Mouse (Mus musculus) brain, embryonic 14.5 days (tissue): Measurements from ENCODE around the gene Tiam2. TPM values are rescaled to one million over a fixed set of nuclear protein-coding genes. Genes with fewer than 3 reads are reported as not detected.
"Not testable (repeated sequence)": the region's sequence is repeated elsewhere in the genome, so short reads cannot be mapped to it uniquely, and the experiment has no call there.

Experiments used
- DNase-seq: peaks from one replicate; pipeline ENCODE4 v3.0.0-alpha.2; 2011; ENCODE audit warnings: low read depth
- CTCF ChIP-seq: fragments of 200-500 bp; IDR thresholded peaks from 2 replicates; pipeline ENCODE4 v1.5.1; 2012; ENCODE audit warnings: inconsistent platforms, mild to moderate bottlenecking, moderate library complexity, borderline replicate concordance; ENCODE audit not compliant: insufficient read depth, insufficient read length; ENCODE audit errors: extremely low read depth
- POLR2A ChIP-seq: fragments of 200-500 bp; IDR thresholded peaks from 2 replicates; pipeline ENCODE4 v1.6.1; 2012; ENCODE audit warnings: mild to moderate bottlenecking, inconsistent platforms, borderline replicate concordance; ENCODE audit not compliant: poor library complexity, insufficient read depth, insufficient read length, severe bottlenecking; ENCODE audit errors: extremely low read depth
- polyA plus RNA-seq: library from polyadenylated mRNA; depleted of rRNA; stranded (reverse); fragments of >200 nt; gene quantifications from 2 replicates; pipeline ENCODE4 v1.2.3, GENCODE M21; 2012

Gene Tiam2
- polyA plus RNA-seq, 1 experiment, result 17.5 TPM

- TF ChIP-seq POLR2A, result no peak
- no peak for TF ChIP-seq CTCF
- DNase-seq, result peak; percentile 62
Observed at GRCm38 (mm10) chr17:3347800-3348199, 21.4 kb downstream of the Tiam2 start.

DNA sequence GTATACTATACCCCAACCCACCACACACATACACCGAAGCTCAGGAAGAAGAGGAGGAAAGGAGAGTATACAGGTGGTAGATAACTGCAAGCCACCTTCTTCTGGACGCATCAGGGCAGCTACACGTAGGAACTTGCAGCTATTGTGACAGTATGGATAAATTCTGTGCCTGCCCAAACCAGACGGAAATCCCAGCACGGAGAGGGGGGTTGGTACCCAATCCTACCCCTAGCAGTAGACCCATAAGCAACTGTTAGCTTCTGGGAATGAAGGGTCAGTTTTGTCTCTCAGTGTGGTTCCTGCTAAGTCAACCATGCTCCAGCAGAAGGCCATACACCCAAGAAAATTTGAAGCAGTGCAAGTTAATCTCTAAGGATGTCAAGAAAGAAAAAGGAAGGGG is 23.0 kb downstream of the Tiam2 start:
- no peak for DNase-seq
- no peak for TF ChIP-seq POLR2A
- no peak for TF ChIP-seq CTCF

- TF ChIP-seq CTCF (no peak), POLR2A (no peak)
- DNase-seq, result no peak
Observed at GRCm38 (mm10) chr17:3349939-3350338, 23.6 kb downstream of the Tiam2 start.

GRCm38 (mm10) chr17:3350405-3350804 is 24.0 kb downstream of the Tiam2 start:
- TF ChIP-seq POLR2A (no peak), CTCF (no peak)
- peak; percentile 55 for DNase-seq

DNA sequence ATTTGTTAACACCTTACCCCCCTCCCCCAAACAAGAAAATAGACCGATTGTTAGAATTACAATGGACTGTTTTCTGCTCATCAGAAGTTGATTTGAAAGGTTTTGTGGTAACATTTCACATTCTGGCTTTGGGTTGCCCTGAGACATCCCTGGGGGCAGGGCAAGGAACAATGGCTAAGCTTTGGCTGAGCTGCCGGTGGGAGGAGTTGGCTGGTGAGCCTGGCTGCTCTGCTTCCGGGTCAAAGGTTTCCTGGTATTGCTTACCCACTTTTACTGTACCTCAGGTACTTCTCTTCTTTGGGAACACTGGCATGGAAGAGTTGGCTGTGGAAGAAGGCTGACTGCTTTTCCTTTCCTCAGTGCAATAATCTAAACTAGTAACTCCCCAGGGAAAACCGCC is 25.3 kb downstream of the Tiam2 start:
- TF ChIP-seq POLR2A, result no peak
- TF ChIP-seq CTCF, result no peak
- no peak for DNase-seq

DNA sequence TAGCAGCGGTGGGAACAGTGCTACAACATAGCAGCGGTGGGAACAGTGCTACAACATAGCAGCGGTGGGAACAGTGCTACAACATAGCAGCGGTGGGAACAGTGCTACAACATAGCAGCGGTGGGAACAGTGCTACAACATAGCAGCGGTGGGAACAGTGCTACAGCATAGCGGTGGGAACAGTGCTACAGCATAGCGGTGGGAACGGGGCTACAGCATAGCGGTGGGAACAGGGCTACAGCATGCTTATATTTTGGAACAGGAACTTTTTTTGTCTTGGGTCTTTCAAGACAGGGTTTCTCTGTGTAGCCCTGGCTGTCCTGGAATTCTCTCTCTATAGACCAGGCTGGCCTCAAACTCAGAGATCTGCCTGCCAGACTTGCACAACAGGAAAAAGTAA is 26.8 kb downstream of the Tiam2 start:
- not testable (repeated sequence) for DNase-seq

DNA sequence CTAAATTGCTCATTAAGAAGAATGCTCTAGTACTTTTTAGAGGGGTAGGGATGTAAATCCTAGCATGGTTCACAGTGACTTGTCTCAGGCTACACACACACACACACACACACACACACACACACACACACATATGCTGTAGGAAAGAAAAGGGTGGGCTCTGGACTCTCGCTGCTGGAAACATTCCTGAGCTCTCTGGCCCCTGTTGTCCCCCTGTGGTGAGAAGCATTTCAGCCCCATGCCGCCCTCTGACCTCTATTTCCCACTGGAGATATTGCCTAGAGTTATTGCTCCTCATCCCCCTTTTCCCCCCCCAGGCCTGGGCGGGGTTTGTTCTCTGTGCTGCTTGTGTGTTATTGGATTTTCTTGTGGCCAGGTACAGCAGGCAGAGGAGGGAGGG is 28.5 kb downstream of the Tiam2 start:
- TF ChIP-seq POLR2A, result no peak
- no peak for TF ChIP-seq CTCF
- DNase-seq, result no peak

DNA sequence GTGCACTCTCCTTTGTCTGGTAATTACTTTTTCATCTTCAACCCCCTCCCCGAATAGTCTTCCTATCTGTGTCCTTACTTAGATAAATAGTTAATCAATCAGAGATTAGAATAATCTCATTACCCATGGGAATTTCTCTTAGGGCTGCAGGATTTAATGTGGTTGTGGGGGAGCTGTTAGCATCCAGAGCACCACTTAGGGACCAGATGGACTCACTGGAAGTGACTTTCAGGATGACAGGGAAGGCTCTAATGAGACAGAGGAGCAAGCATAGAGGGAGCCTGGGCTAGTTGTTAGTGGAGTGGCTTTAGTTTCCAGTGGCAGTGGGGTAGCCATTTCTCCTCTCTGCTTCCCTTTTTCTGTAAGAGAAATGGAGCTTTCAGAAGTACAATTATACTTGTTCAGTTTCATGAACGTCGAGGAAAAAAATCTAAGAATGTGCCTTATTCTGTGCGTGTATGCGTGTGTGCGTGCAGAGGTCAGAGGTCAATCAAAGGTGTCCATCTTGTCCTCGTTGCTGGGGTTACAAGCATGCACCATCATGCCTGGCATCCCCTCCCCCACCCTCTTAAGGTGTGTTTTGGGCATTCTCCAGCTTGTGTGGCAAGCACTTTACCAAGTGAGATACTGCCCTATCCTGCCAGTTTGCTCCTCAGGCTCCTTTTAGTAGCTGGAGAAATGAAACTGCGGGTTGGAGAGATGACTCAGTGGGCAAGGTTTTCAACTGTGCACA is 30.4 kb downstream of the Tiam2 start:
- DNase-seq, result peak; percentile 49
- TF ChIP-seq POLR2A (no peak), CTCF (no peak)

DNA sequence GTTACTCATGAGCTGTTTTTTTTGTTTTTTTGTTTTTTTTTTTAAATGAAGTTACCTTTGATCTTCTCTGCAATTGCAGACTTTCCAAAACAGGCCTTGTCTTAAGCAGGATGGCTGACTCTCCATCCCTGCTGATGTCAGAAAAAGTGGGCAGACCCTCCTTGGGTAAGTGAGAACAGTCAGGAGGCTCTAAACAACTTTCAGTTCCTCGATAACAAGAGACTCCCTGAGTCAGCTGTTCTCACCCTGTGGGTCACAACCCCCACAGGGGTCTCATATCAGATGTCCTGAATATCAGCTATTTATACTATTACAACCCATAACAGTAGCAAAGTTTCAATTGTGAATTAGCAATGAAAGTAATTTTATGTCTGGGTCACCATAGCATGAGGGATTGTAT is 33.9 kb downstream of the Tiam2 start:
- no peak for TF ChIP-seq POLR2A
- TF ChIP-seq CTCF, result no peak

GRCm38 (mm10) chr17:3361751-3362150 is 35.4 kb downstream of the Tiam2 start:
- no peak for TF ChIP-seq CTCF
- no peak for TF ChIP-seq POLR2A
- no peak for DNase-seq

More for the DNA sequence above, 33.9 kb downstream of the Tiam2 start:
- DNase-seq, result no peak

GRCm38 (mm10) chr17:3363216-3363615 is 36.8 kb downstream of the Tiam2 start:
- TF ChIP-seq CTCF, result no peak
- no peak for TF ChIP-seq POLR2A
- DNase-seq, result peak; percentile 86

GRCm38 (mm10) chr17:3366741-3367140 is 40.4 kb downstream of the Tiam2 start:
- peak; percentile 68 for DNase-seq

DNA sequence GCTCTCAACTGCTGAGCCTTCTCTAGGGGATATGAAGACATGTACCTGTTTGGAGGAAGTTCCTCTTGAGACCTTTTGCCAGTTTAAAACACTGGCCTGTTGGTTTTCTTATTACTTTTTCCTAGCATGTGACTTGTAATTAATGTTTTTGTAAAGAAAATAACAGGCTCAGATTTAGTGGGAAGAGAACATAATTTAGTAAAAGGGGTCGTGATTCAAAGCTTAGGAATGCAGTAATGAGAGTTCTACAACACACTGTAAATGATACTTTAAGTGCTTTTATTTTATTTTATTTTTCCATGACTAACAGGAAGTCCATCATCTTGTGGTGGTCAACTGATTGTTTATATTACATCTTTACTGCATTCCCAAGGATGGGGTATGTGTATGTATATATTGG is 42.0 kb downstream of the Tiam2 start:
- DNase-seq, result no peak
- TF ChIP-seq POLR2A (no peak), CTCF (no peak)

More at GRCm38 (mm10) chr17:3366741-3367140, 40.4 kb downstream of the Tiam2 start:
- TF ChIP-seq POLR2A (no peak), CTCF (no peak)

DNA sequence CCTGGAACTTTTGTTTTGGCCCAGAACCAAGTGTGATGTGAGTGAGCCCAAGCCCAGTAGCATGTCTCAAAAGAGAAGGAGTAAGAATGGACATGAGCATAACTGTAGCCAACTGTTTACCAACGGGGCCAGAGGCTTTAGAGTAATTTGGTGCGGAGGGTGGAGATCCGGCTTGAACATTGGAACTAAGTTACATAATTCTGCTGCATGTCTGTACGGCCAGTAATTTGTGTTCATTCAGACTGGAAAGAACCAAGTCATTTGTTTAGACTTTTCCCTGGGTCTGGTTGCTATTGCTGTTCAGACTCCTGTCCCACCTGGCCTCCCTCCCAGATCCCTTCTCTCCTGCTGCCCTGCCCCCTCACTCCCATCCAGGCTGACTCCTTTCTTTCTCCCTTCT is 43.3 kb downstream of the Tiam2 start:
- TF ChIP-seq POLR2A (no peak), CTCF (no peak)
- DNase-seq, result peak; percentile 65
